Mouse (Mus musculus) lung, embryonic 16.5 days (tissue): ENCODE data around the gene Tmem38a. TPM values are rescaled to one million over a fixed set of nuclear protein-coding genes. Genes with fewer than 3 reads are reported as not detected.

Experiments
- ATAC-seq: fragments of 200-750 bp; cut with Nextera tagmentation; 2 replicates; pipeline ENCODE4 v1.8.0; 2017; ENCODE audit warnings: low read depth, mild to moderate bottlenecking, moderate library complexity
- H3K27ac ChIP-seq: fragments of 300-500 bp; sonication (generic); 2 replicates; pipeline ENCODE4 v1.5.1; 2014; ENCODE audit warnings: mild to moderate bottlenecking, control low read depth, low read length
- H3K27me3 ChIP-seq: fragments of 300-500 bp; sonication (generic); 2 replicates; pipeline ENCODE4 v1.6.1; 2014; ENCODE audit warnings: low read depth, low read length, mixed read lengths; ENCODE audit not compliant: control insufficient read depth, insufficient read depth
- H3K36me3 ChIP-seq: fragments of 300-500 bp; sonication (generic); 2 replicates; pipeline ENCODE4 v1.6.1; 2014; ENCODE audit warnings: low read length; ENCODE audit not compliant: control insufficient read depth, insufficient read depth
- H3K4me1 ChIP-seq: fragments of 300-500 bp; sonication (generic); replicated peaks from 2 replicates; pipeline ENCODE4 v1.6.1; 2014; ENCODE audit warnings: low read length, mixed read lengths; ENCODE audit not compliant: control insufficient read depth, insufficient read depth
- H3K4me2 ChIP-seq: fragments of 300-500 bp; sonication (generic); 2 replicates; pipeline ENCODE4 v1.6.1; 2014; ENCODE audit warnings: low read depth, low read length, control low read depth
- H3K4me3 ChIP-seq: fragments of 300-500 bp; sonication (generic); 2 replicates; pipeline ENCODE4 v1.5.1; 2014; ENCODE audit warnings: mild to moderate bottlenecking, low read length, control low read depth
- H3K9ac ChIP-seq: fragments of 300-500 bp; sonication (generic); 2 replicates; pipeline ENCODE4 v1.6.1; 2014; ENCODE audit warnings: low read length, control low read depth
- H3K9me3 ChIP-seq: fragments of 300-500 bp; sonication (generic); 2 replicates; pipeline ENCODE4 v1.6.1; 2016; ENCODE audit warnings: low read length; ENCODE audit not compliant: control insufficient read depth
- WGBS: fragments of 180-500 bp; shearing (Covaris S2); extraction: QIAGEN DNeasy Blood & Tissue Kit; methylation state at CpG from one replicate; pipeline ENCODE4 v1.1.7; 2014; 5-methylcytosine and 5-hydroxymethylcytosine counted together
- polyA plus RNA-seq: library from polyadenylated mRNA; unstranded; fragments of >200 nt; fragmentation: Nextera tagmentation; extraction: Ambion mirVana; gene quantifications from 2 replicates; pipeline ENCODE4 v1.2.1, GENCODE M21; 2015

The Tmem38a gene
- polyA plus RNA-seq, 1 experiment from 2014 or later = 19.8 TPM

DNA sequence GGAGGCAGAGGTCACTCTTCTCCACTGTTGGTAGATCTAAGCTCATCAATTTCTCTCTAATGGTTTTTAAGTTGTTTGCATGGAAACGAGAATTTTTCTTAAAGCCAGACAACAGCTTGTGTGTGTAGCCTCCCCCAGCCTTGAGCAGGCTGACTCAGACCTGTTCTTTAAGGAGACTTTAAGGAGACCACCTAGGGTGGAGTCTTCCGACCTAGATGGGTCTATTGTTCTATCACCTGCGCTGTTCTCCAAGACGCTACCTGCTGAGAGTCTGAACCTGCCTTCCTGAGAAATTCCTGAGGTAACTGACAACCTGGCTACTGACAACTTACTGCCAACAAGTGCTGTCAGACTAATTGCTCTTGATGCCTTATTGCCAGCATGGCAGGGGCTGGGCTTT, 16.1 kb upstream of the Tmem38a start:
- H3K36me3 ChIP-seq = no peaks in the 10 kb centered on the region
- H3K9ac ChIP-seq = no peak overlapping the region
- 41% methylated on average over 4 of the region's 4 CpGs for WGBS
- no peak overlapping the region for H3K4me3 ChIP-seq
- H3K4me2 ChIP-seq = no peak overlapping the region
- H3K9me3 ChIP-seq = no peaks in the 10 kb centered on the region
- no peaks in the 10 kb centered on the region for H3K27me3 ChIP-seq
- no peak for ATAC-seq
- no peaks in the 10 kb centered on the region for H3K4me1 ChIP-seq
- no peak overlapping the region for H3K27ac ChIP-seq

DNA sequence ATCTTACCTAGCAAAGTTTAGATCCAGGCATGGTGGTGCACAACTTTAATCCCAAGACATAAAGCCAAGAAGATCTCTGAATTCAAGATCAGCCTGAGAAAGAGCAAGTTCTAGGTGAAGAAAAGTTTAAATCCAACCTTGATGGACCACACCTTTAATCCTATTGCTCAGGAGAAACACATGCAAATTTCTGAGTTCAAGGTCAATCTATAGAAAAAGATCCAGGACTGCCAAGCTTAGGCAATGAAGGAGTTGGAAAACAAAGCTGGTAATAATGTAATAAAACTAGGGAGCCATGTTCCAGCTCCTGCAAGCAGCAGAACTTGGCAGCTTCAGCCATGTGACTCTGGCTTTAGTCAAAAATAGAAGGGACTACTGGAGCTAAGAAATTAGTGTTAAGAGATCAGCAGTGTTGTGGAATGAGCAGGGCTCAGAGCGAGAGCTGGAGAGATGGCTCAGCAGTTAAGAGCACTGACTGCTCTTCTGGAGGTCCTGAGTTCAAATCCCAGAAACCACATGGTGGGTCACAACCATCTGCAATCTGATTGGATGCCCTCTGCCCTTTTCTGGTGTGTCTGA, 10.7 kb upstream of the Tmem38a start:
- Histone ChIP-seq H3K27ac (no peak overlapping the region), H3K9me3 (no peaks in the 10 kb centered on the region), H3K36me3 (peaks cover 18% of the 10 kb centered on the region), H3K4me3 (no peak overlapping the region), H3K4me2 (no peak overlapping the region), H3K27me3 (no peaks in the 10 kb centered on the region), H3K9ac (no peak overlapping the region), H3K4me1 (no peaks in the 10 kb centered on the region)
- no peak for ATAC-seq
- WGBS = 77% methylated on average over 1 of the region's 1 CpGs

DNA sequence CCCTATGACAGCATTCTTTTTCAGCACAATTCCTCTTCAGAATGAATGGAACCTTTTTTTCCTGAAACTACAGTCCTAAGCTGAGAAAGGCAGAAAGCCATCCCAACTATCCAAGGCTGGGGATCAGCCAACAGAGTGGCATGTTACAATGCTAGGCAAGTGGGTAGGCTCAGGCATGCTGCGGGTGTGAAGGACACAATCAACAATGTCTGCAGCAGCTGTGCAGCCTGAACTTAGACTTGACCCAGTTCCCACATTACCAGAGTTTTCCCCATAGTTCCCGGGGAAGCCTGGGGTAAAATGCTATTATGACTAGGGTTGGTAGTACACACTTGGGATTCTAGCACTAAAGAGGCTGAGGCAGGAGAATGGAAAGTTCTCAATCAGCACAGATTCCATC, 5.9 kb upstream of the Tmem38a start:
- Histone ChIP-seq H3K36me3 (peaks cover 37% of the 10 kb centered on the region), H3K9ac (no peak overlapping the region)
- WGBS = 91% methylated on average over 2 of the region's 2 CpGs

DNA sequence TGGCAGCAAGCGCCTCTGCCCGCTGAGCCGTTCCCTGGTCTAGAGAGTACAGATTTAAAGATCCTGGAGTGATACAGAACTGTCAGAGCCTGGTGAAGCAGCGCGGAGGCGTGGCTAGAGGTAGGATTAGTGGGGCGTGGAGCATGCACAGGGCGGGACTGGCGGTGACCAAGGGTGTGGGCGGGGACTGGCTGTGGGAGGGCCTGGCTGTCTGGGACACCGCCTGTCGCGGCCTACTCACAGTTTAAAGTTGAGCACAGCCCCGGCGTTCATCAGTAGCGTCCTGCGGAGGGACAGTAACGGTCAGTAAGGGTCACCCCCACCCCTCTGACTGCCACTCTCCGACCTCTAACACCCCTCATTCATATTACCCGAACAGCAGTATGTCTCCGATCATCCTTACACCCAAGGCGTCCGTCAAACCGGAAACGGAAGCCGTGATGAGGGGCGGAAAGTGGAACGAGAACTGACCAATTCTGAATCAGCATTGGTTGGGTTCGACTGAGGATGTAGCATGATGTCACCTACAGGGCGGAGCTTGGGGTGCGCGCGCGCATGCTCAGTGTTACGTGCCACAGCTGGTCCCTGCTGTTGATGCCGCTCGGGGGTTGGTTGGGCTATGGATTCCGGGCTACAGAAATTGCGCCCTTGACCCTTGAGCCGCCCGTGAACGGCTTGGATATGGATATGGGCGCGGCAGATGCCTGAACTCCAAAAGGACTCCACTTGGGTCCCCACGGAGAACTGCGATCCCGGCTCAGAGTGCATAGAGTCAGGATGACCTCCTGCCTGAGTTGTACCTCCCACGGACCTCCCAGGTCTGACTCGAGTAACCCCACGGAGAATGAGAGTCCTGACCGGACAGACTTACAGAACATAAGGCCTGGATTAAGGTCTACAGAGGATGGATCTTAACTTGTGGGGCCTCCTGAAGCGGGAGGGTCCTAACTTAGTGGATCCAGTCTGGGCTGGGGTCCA, 933 bp upstream of the Tmem38a start, which contains the start of gene Smim7:
TSS of gene Smim7 (minus strand) at position 456 of the 978 bp plus-strand sequence.
- under 1% methylated on average over 51 of the region's 52 CpGs for WGBS

More for the DNA sequence above, 5.9 kb upstream of the Tmem38a start:
- H3K4me2 ChIP-seq = no peak overlapping the region
- H3K27me3 ChIP-seq = no peaks in the 10 kb centered on the region
- no peak overlapping the region for H3K27ac ChIP-seq
- H3K4me1 ChIP-seq = peaks cover 11% of the 10 kb centered on the region
- no peak for ATAC-seq
- H3K4me3 ChIP-seq = no peak overlapping the region
- no peaks in the 10 kb centered on the region for H3K9me3 ChIP-seq

GRCm38 (mm10) chr8:72572507-72572906, 652 bp downstream of the Tmem38a start:
- no peak for ATAC-seq
- Histone ChIP-seq H3K9ac (peak overlapping the region; percentile 82), H3K36me3 (peaks cover 11% of the 10 kb centered on the region), H3K4me3 (peak overlapping the region; percentile 62), H3K27ac (peak overlapping the region; percentile 97; the same call in 1 of the 2 replicates), H3K9me3 (no peaks in the 10 kb centered on the region), H3K27me3 (no peaks in the 10 kb centered on the region), H3K4me1 (peaks cover 20% of the 10 kb centered on the region), H3K4me2 (peak overlapping the region; percentile 97)
- 3% methylated on average over 10 of the region's 10 CpGs for WGBS

More for the DNA sequence above, 933 bp upstream of the Tmem38a start, which contains the start of gene Smim7:
- no peaks in the 10 kb centered on the region for H3K9me3 ChIP-seq
- H3K27ac ChIP-seq = peak within 1 kb of the TSS; percentile 97
- H3K9ac ChIP-seq = peak within 1 kb of the TSS; percentile 82
- peaks cover 20% of the 10 kb centered on the region for H3K4me1 ChIP-seq
- peak; percentile 96 for ATAC-seq
- no peaks in the 10 kb centered on the region for H3K27me3 ChIP-seq
- H3K4me2 ChIP-seq = peak within 1 kb of the TSS; percentile 97
- peak within 1 kb of the TSS; percentile 62 for H3K4me3 ChIP-seq
- peaks cover 21% of the 10 kb centered on the region for H3K36me3 ChIP-seq

GRCm38 (mm10) chr8:72573450-72573849, 1.6 kb downstream of the Tmem38a start:
- H3K27me3 ChIP-seq = no peaks in the 10 kb centered on the region
- H3K27ac ChIP-seq = no peak overlapping the region
- no peaks in the 10 kb centered on the region for H3K9me3 ChIP-seq
- no peak for ATAC-seq
- 79% methylated on average over 6 of the region's 6 CpGs for WGBS
- peaks cover 2% of the 10 kb centered on the region for H3K36me3 ChIP-seq
- peaks cover 20% of the 10 kb centered on the region for H3K4me1 ChIP-seq
- no peak overlapping the region for H3K4me2 ChIP-seq
- H3K4me3 ChIP-seq = no peak overlapping the region
- no peak overlapping the region for H3K9ac ChIP-seq

DNA sequence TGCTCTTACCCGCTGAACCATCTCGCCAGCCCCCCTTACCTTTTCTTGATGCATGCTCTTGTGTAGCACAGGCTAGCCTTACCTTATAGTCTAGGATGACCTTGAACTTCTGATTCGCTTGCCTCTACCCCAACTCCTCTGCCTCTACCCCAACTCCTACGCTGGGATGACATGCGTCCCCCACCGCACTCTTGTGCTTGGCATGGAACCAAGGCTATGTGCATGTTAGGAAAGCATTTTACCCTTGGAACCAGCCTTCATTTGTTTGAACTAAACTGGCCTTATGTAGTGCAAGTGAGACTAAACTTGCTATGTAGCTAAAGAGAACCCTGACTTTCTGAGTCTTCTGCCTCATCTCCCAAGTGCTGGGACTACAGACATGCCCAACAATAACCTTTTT, 4.1 kb downstream of the Tmem38a start:
- H3K4me1 ChIP-seq = peaks cover 9% of the 10 kb centered on the region
- no peaks in the 10 kb centered on the region for H3K27me3 ChIP-seq
- ATAC-seq = no peak

DNA sequence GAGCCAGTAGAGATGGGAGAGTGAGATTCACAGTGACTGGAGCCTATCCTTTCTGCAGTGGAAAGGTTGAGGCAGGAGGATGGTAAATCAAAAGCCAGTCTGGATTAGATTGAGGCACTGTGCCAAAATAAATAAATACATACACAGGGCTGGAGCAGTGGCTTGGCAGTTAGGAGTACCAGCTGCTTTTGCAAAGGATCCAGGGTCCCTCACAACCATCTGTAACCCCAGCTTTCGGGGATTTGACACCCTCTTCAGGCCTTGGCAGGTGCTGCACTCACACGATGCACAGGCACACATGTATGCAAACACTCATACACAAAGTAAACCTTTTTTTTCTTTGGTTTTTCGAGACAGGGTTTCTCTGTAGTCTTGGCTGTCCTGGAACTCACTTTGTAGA, 5.4 kb downstream of the Tmem38a start:
- Histone ChIP-seq H3K9me3 (no peaks in the 10 kb centered on the region), H3K27ac (no peak overlapping the region), H3K4me3 (no peak overlapping the region), H3K4me1 (peaks cover 7% of the 10 kb centered on the region), H3K27me3 (no peaks in the 10 kb centered on the region), H3K36me3 (no peaks in the 10 kb centered on the region), H3K9ac (no peak overlapping the region), H3K4me2 (no peak overlapping the region)
- no peak for ATAC-seq
- WGBS = 67% methylated on average over 3 of the region's 3 CpGs

More for the DNA sequence above, 4.1 kb downstream of the Tmem38a start:
- H3K9me3 ChIP-seq = no peaks in the 10 kb centered on the region
- no peak overlapping the region for H3K9ac ChIP-seq
- H3K36me3 ChIP-seq = no peaks in the 10 kb centered on the region
- H3K4me3 ChIP-seq = no peak overlapping the region
- no peak overlapping the region for H3K4me2 ChIP-seq
- H3K27ac ChIP-seq = no peak overlapping the region
- 94% methylated on average over 6 of the region's 6 CpGs for WGBS

- Histone ChIP-seq H3K9ac (no peak overlapping the region), H3K4me2 (no peak overlapping the region), H3K36me3 (no peaks in the 10 kb centered on the region), H3K27ac (no peak overlapping the region), H3K9me3 (no peaks in the 10 kb centered on the region), H3K4me1 (peaks cover under 1% of the 10 kb centered on the region), H3K27me3 (no peaks in the 10 kb centered on the region), H3K4me3 (no peak overlapping the region)
- no peak; the same call in 1 of the 2 replicates for ATAC-seq
- 56% methylated on average over 1 of the region's 1 CpGs for WGBS
These were observed 6.1 kb downstream of the Tmem38a start for GRCm38 (mm10) chr8:72577941-72578340.
